Mouse (Mus musculus) CH12.LX (cell line): ENCODE results near the gene Gls2. TPM values are rescaled to one million over a fixed set of nuclear protein-coding genes. Genes with fewer than 3 reads are reported as not detected.
"Not testable (repeated sequence)": the region's sequence is repeated elsewhere in the genome, so short reads cannot be mapped to it uniquely, and the experiment has no call there.

Experiments
- DNase-seq: peaks from one replicate; pipeline ENCODE4 v3.0.0-alpha.2; 2013; ENCODE audit errors: extremely low read depth
- H3K27ac ChIP-seq: 2 replicates; pipeline ENCODE4 v1.5.1; 2012; ENCODE audit warnings: low read depth, mild to moderate bottlenecking, control low read depth, moderate library complexity; ENCODE audit not compliant: insufficient read depth
- H3K27me3 ChIP-seq: replicated peaks from 2 replicates; pipeline ENCODE3; 2012; ENCODE audit warnings: inconsistent platforms
- H3K36me3 ChIP-seq, 2 experiments: replicated peaks in 1 of 2; 2 replicates each; pipeline versions ENCODE3 to v1.6.1; 2012; ENCODE audit warnings: inconsistent platforms in 1 of 2, low read length in 1 of 2, mild to moderate bottlenecking in 1 of 2, mixed read lengths in 1 of 2, moderate library complexity in 1 of 2; ENCODE audit not compliant: control insufficient read depth in 1 of 2, insufficient read depth in 1 of 2
- H3K4me1 ChIP-seq, 2 experiments: 2 replicates each; pipeline ENCODE4 v1.6.1; 2012; ENCODE audit warnings: inconsistent platforms in 1 of 2, moderate library complexity in 1 of 2; ENCODE audit not compliant: insufficient read depth in 2 of 2, control insufficient read depth in 1 of 2
- H3K4me2 ChIP-seq: 2 replicates; pipeline ENCODE4 v1.6.1; 2012; ENCODE audit warnings: low read depth, mild to moderate bottlenecking, control low read depth; ENCODE audit not compliant: poor library complexity, insufficient read depth, severe bottlenecking
- H3K4me3 ChIP-seq, 3 experiments: fragments of 150-350 bp in 1 of 3; sonication (generic) in 1 of 3; replicated peaks in 1 of 3; 2 replicates each; pipeline versions ENCODE3 to v1.5.1; 2011 to 2012; ENCODE audit warnings: low read depth in 2 of 3, low read length in 2 of 3, mild to moderate bottlenecking in 2 of 3, moderate library complexity in 2 of 3, control low read depth in 1 of 3, improper control_type of control experiment in 1 of 3, inconsistent platforms in 1 of 3, mixed read lengths in 1 of 3; ENCODE audit not compliant: poor library complexity in 1 of 3
- H3K79me2 ChIP-seq: replicated peaks from 2 replicates; pipeline ENCODE4 v1.6.1; 2012; ENCODE audit warnings: mild to moderate bottlenecking, moderate library complexity; ENCODE audit not compliant: control insufficient read depth, poor library complexity, insufficient read depth, severe bottlenecking; ENCODE audit errors: extremely low read depth
- H3K9ac ChIP-seq: 2 replicates; pipeline ENCODE4 v1.6.1; 2012; ENCODE audit warnings: low read depth, mild to moderate bottlenecking, control low read depth, moderate library complexity; ENCODE audit not compliant: insufficient read depth
- H3K9me3 ChIP-seq: replicated peaks from 2 replicates; pipeline ENCODE3; 2012; ENCODE audit warnings: low read length, inconsistent platforms, mixed read lengths
- CHD2 ChIP-seq: IDR thresholded peaks from 2 replicates; pipeline ENCODE4 v1.6.1; 2011; ENCODE audit warnings: low read length, improper control_type of control experiment
- CTCF ChIP-seq, 2 experiments: IDR thresholded peaks in 1 of 2; conservative IDR thresholded peaks in 1 of 2; 2 replicates each; pipeline ENCODE4 v1.5.1; 2011 to 2012; ENCODE audit warnings: low read depth in 2 of 2, low read length in 2 of 2, improper control_type of control experiment in 1 of 2, inconsistent platforms in 1 of 2, mild to moderate bottlenecking in 1 of 2, moderate library complexity in 1 of 2
- ELF1 ChIP-seq: IDR thresholded peaks from 2 replicates; pipeline ENCODE4 v1.6.1; 2014; ENCODE audit warnings: low read depth, mild to moderate bottlenecking, inconsistent platforms, low read length, improper control_type of control experiment
- EP300 ChIP-seq: IDR thresholded peaks from 2 replicates; pipeline ENCODE4 v1.6.1; 2011; ENCODE audit warnings: low read length, improper control_type of control experiment
- ETS1 ChIP-seq: conservative IDR thresholded peaks from 2 replicates; pipeline ENCODE4 v1.6.1; 2012; ENCODE audit warnings: low read depth, mild to moderate bottlenecking, inconsistent platforms, low read length, improper control_type of control experiment, moderate library complexity
- GABPA ChIP-seq: IDR thresholded peaks from 2 replicates; pipeline ENCODE4 v1.6.1; 2012; ENCODE audit warnings: low read depth, low read length, improper control_type of control experiment, inconsistent platforms; ENCODE audit not compliant: insufficient replicate concordance
- JUN ChIP-seq: IDR thresholded peaks from 2 replicates; pipeline ENCODE4 v1.6.1; 2011; ENCODE audit warnings: low read depth, mild to moderate bottlenecking, low read length, improper control_type of control experiment, moderate library complexity; ENCODE audit not compliant: insufficient read depth
- JUND ChIP-seq: conservative IDR thresholded peaks from 2 replicates; pipeline ENCODE4 v1.6.1; 2011; ENCODE audit warnings: low read depth, low read length, improper control_type of control experiment
- KAT2A ChIP-seq: IDR thresholded peaks from 2 replicates; pipeline ENCODE4 v1.6.1; 2012; ENCODE audit warnings: low read length, improper control_type of control experiment, inconsistent platforms; ENCODE audit not compliant: insufficient replicate concordance
- MAFK ChIP-seq: IDR thresholded peaks from 2 replicates; pipeline ENCODE4 v1.6.1; 2011; ENCODE audit warnings: low read length, improper control_type of control experiment; ENCODE audit not compliant: insufficient replicate concordance
- MAX ChIP-seq: IDR thresholded peaks from 2 replicates; pipeline ENCODE4 v1.6.1; 2011; ENCODE audit warnings: low read length, improper control_type of control experiment
- MAZ ChIP-seq: IDR thresholded peaks from 2 replicates; pipeline ENCODE4 v1.6.1; 2012; ENCODE audit warnings: low read depth, mild to moderate bottlenecking, inconsistent platforms, low read length, improper control_type of control experiment, moderate library complexity
- MXI1 ChIP-seq: IDR thresholded peaks from 2 replicates; pipeline ENCODE4 v1.6.1; 2011; ENCODE audit warnings: mild to moderate bottlenecking, low read depth, low read length, improper control_type of control experiment
- MYC ChIP-seq: IDR thresholded peaks from 2 replicates; pipeline ENCODE4 v1.6.1; 2011; ENCODE audit warnings: low read depth, mild to moderate bottlenecking, improper control_type of control experiment, low read length
- NRF1 ChIP-seq: IDR thresholded peaks from 2 replicates; pipeline ENCODE4 v1.6.1; 2014; ENCODE audit warnings: low read depth, mild to moderate bottlenecking, inconsistent platforms, low read length, improper control_type of control experiment, moderate library complexity
- PAX5 ChIP-seq: IDR thresholded peaks from 2 replicates; pipeline ENCODE4 v1.6.1; 2012; ENCODE audit warnings: low read length, inconsistent platforms, mixed read lengths
- POLR2A ChIP-seq: IDR thresholded peaks from 2 replicates; pipeline ENCODE4 v1.6.1; 2011; ENCODE audit warnings: low read depth, mild to moderate bottlenecking, improper control_type of control experiment, low read length
- RAD21 ChIP-seq: IDR thresholded peaks from 2 replicates; pipeline ENCODE4 v1.6.1; 2011; ENCODE audit warnings: low read depth, mild to moderate bottlenecking, low read length, improper control_type of control experiment, moderate library complexity
- RCOR1 ChIP-seq: conservative IDR thresholded peaks from 2 replicates; pipeline ENCODE4 v1.6.1; 2012; ENCODE audit warnings: low read depth, mild to moderate bottlenecking, inconsistent platforms, low read length, improper control_type of control experiment
- SIN3A ChIP-seq: IDR thresholded peaks from 2 replicates; pipeline ENCODE4 v1.6.1; 2012; ENCODE audit warnings: low read length, improper control_type of control experiment, inconsistent platforms
- SMC3 ChIP-seq: IDR thresholded peaks from 2 replicates; pipeline ENCODE4 v1.6.1; 2011; ENCODE audit warnings: low read depth, low read length, improper control_type of control experiment
- TCF12 ChIP-seq: IDR thresholded peaks from 2 replicates; pipeline ENCODE4 v1.6.1; 2014; ENCODE audit warnings: low read depth, mild to moderate bottlenecking, inconsistent platforms, low read length, improper control_type of control experiment
- UBTF ChIP-seq: IDR thresholded peaks from 2 replicates; pipeline ENCODE4 v1.6.1; 2012; ENCODE audit warnings: low read depth, mild to moderate bottlenecking, inconsistent platforms, low read length, improper control_type of control experiment, moderate library complexity
- USF2 ChIP-seq: conservative IDR thresholded peaks from 2 replicates; pipeline ENCODE4 v1.6.1; 2011; ENCODE audit warnings: low read depth, low read length, improper control_type of control experiment
- ZKSCAN1 ChIP-seq: IDR thresholded peaks from 2 replicates; pipeline ENCODE4 v1.6.1; 2012; ENCODE audit warnings: low read depth, inconsistent platforms, low read length, improper control_type of control experiment, borderline replicate concordance
- ZNF384 ChIP-seq: IDR thresholded peaks from 2 replicates; pipeline ENCODE4 v1.6.1; 2012; ENCODE audit warnings: low read depth, low read length, improper control_type of control experiment, inconsistent platforms
- dilution Hi-C: fragments of 300-500 bp; cut with MboI; formaldehyde crosslinking; loops from 2 replicates; pipeline ENCODE4 v1.14.3; 2020; ENCODE audit warnings: low sequenced_read_pairs; ENCODE audit not compliant: extremely low pct_unique_long_range_greater_than_20kb, extremely low pct_ligation_motif_present
- in situ Hi-C: fragments of 300-500 bp; cut with MboI; formaldehyde crosslinking; loops from 3 replicates; pipeline ENCODE4 v1.14.3; 2019; ENCODE audit warnings: low sequenced_read_pairs, low pct_ligation_motif_present, low pct_unique_long_range_greater_than_20kb, mixed read lengths
- polyA plus RNA-seq: library from polyadenylated mRNA; unstranded; fragments of >175 nt; gene quantifications from 2 replicates; pipeline ENCODE4 v1.2.1, GENCODE M21; 2012; ENCODE audit warnings: low read depth; ENCODE audit not compliant: insufficient read length
- total RNA-seq, 2 experiments: library from RNA; depleted of rRNA; stranded (reverse); fragments of 300-350 nt in 1 of 2; fragments of >200 nt in 1 of 2; gene quantifications; 2 replicates each; pipeline ENCODE4 v1.2.3; 2012 to 2014

The Gls2 gene
- total and polyA plus RNA-seq, 3 experiments = 0.86 to 2.2 (median 1.9) TPM

DNA sequence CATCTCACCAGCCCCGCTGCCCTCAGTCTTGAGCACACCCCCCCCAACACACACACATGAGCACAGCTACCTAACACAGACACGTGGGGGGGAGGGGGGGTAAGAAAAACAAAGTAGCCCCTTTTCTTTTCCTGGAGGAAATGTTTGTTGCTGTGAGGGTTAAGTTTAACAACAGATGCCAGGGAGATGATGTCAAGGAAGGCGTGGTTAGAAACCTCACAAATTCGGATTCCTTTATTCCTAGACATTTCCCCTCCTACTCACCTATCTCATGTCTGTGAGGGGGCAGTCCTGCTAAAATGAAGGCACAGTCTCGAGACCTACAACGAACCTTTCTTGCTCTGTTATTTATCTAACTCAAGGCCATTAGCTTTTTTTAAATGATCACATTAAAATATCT is 27.2 kb upstream of the Gls2 start:
- TF ChIP-seq POLR2A (no peak), SMC3 (no peak), ETS1 (no peak)
- dilution Hi-C loops = no loop called here
- no peak overlapping the region for H3K9ac ChIP-seq
- H3K4me3 ChIP-seq = no peak overlapping the region
- H3K27me3 ChIP-seq = no peaks in the 10 kb centered on the region
- no peak overlapping the region for H3K27ac ChIP-seq
- H3K4me1 ChIP-seq = 0 out of 4 replicates have a peak, but pooled peaks cover 0 to 3% of the 10 kb centered on the region in 2 experiments
- peaks cover 0 to 10% of the 10 kb centered on the region in 2 experiments for H3K36me3 ChIP-seq
- H3K9me3 ChIP-seq = no peaks in the 10 kb centered on the region
- no peak overlapping the region for H3K4me2 ChIP-seq
- in situ Hi-C loops = no loop called here
- DNase-seq = no peak
- no peaks in the 10 kb centered on the region for H3K79me2 ChIP-seq

DNA sequence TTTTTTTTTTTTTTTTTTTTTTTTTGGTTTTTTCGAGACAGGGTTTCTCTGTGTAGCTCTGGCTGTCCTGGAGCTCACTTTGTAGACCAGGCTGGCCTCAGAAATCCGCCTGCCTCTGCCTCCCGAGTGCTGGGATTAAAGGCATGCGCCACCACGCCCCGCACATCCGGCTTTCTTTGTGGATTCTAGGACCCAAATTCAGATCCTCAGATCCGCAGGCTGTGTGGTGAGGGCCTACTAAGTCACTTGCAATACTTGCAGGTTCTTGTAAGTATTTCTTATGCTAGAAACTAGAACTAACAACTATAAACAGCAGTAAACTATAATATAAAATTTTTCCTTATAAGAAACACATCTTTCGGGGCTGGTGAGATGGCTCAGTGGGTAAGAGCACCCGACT is 22.9 kb upstream of the Gls2 start:
- H3K4me3 ChIP-seq, DNase-seq, H3K4me2 ChIP-seq, H3K79me2 ChIP-seq, H3K9ac ChIP-seq, dilution Hi-C loops, H3K9me3 ChIP-seq, H3K36me3 ChIP-seq, H3K27ac ChIP-seq, in situ Hi-C loops, H3K27me3 ChIP-seq: not testable (repeated sequence)
- peaks cover 3 to 23% of the 10 kb centered on the region in 2 experiments; a peak in 3 of 4 replicates for H3K4me1 ChIP-seq

DNA sequence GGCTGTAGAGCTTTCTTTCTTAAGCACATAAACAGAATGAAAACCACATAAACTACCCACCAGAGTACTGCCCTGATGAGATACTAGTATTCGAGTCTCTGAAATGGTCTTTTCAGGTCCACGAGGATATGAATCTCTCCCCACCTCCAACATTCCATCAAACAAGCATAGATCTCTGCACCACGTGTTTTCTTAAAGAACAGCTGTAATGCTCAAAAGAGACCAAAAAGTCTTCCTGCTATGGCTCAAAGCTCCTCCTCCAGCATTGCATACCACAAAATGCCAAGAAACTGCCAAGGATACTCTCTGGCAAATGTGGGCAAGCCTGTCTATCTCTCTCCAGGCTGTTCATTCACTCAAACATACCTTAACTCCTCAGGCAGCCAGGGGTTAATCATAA is 19.0 kb upstream of the Gls2 start:
- no peaks in the 10 kb centered on the region for H3K9me3 ChIP-seq
- H3K79me2 ChIP-seq = peaks cover 7% of the 10 kb centered on the region; the same call in 1 of the 2 replicates
- H3K36me3 ChIP-seq = no peaks in the 10 kb centered on the region
- in situ Hi-C loops = loop anchor here (25.0 kb wide), 1 partner anchor 238 kb away; no protein-coding TSS in a partner anchor
- H3K4me3 ChIP-seq = peak overlapping the region; percentile 63 to 91 (median 72)
- peak overlapping the region; percentile 58 for H3K9ac ChIP-seq
- no peak for DNase-seq
- H3K4me2 ChIP-seq = peak overlapping the region; percentile 76
- peaks cover 3 to 27% of the 10 kb centered on the region in 2 experiments; a peak in 3 of 4 replicates for H3K4me1 ChIP-seq
- H3K27ac ChIP-seq = no peak overlapping the region
- TF ChIP-seq USF2 = no peak
- TF ChIP-seq PAX5 = no peak
- no peak for TF ChIP-seq CHD2
- TF ChIP-seq TCF12 = no peak
- TF ChIP-seq ZNF384 = no peak
- no peak for TF ChIP-seq RAD21
- peak; percentile 84 for TF ChIP-seq MAX
- no peak for TF ChIP-seq MAZ
- TF ChIP-seq JUND = no peak
- TF ChIP-seq NRF1 = no peak
- TF ChIP-seq SMC3 = no peak
- TF ChIP-seq CTCF (conservative IDR thresholded peaks at IDR 0.05 in 1 of 2, IDR thresholded peaks at IDR 0.05 in 1 of 2; ENCODE audit: low read depth in 2 of 2, low read length in 2 of 2) = no peak
- TF ChIP-seq UBTF = no peak
- TF ChIP-seq MAFK = no peak
- no peak for TF ChIP-seq JUN
- TF ChIP-seq ZKSCAN1 = no peak
- peak; percentile 83 for TF ChIP-seq MYC
- TF ChIP-seq GABPA = no peak
- no peak for TF ChIP-seq EP300
- TF ChIP-seq SIN3A = peak; percentile 33; the same call in 1 of the 2 replicates
- no peak for TF ChIP-seq KAT2A
- TF ChIP-seq RCOR1 = no peak
- no peak for TF ChIP-seq ELF1
- TF ChIP-seq MXI1 = peak; percentile 87
- dilution Hi-C loops = no loop called here
- no peaks in the 10 kb centered on the region for H3K27me3 ChIP-seq
